Comparison of ENCODE assay signal across 30 mouse cellular contexts in genomic region chr13:54839211-54839610, GRCm38 (mm10). TPM values are rescaled to one million over a fixed set of nuclear protein-coding genes. Genes with fewer than 3 reads are reported as not detected.
DNase-seq lines count a peak whose midpoint lies in the region; ATAC-seq and TF ChIP-seq lines count a peak whose summit lies in the region.
"Had no signal": no experiment of that assay in that cellular context is flagged by ENCODE, and none has a peak within 500 bp of the region (broad histone marks: within the 10 kb centered on the region; RNA-seq: fewer than 3 reads in every experiment).

No protein-coding gene starts in this region.

- WGBS in hindbrain, embryonic 11.5 days = 71% methylated on average over 6 of the region's 6 CpGs
- 53% methylated on average over 6 of the region's 6 CpGs for WGBS in hindbrain, embryonic 14.5 days
- 61% methylated on average over 6 of the region's 6 CpGs for WGBS in neural tube, embryonic 12.5 days
- WGBS in hindbrain, postnatal 0 days = 62% methylated on average over 6 of the region's 6 CpGs

- peaks cover 5% of the 10 kb centered on the region; the same call in 1 of the 2 replicates for H3K4me1 ChIP-seq in hindbrain, embryonic 11.5 days (replicated peaks; ENCODE audit: control insufficient read depth, insufficient read depth, low read length)
- peaks cover 20% of the 10 kb centered on the region for H3K4me1 ChIP-seq in hindbrain, embryonic 14.5 days (replicated peaks; ENCODE audit: control insufficient read depth, insufficient read depth, low read length)
- H3K4me1 ChIP-seq in neural tube, embryonic 12.5 days = peaks cover 22% of the 10 kb centered on the region
- peaks cover 14% of the 10 kb centered on the region for H3K4me1 ChIP-seq in hindbrain, postnatal 0 days (ENCODE audit: insufficient read depth, low read length)
- H3K4me1 ChIP-seq: liver, embryonic 12.5 days had no signal

- no peak overlapping the region for H3K9ac ChIP-seq in hindbrain, embryonic 11.5 days (ENCODE audit: low read depth, low read length)
- H3K9ac ChIP-seq in hindbrain, embryonic 14.5 days = no peak overlapping the region
- no peak overlapping the region for H3K9ac ChIP-seq in neural tube, embryonic 12.5 days
- H3K9ac ChIP-seq in hindbrain, postnatal 0 days (replicated peaks; ENCODE audit: low read length) = no peak overlapping the region
- H3K9ac ChIP-seq: forebrain, embryonic 13.5 days; limb, embryonic 12.5 days; liver, embryonic 12.5 days; midbrain, embryonic 15.5 days had no signal

- H3K27ac ChIP-seq in hindbrain, embryonic 11.5 days (ENCODE audit: low read depth, low read length) = no peak overlapping the region
- H3K27ac ChIP-seq in hindbrain, embryonic 14.5 days = no peak overlapping the region; the same call in 1 of the 2 replicates
- H3K27ac ChIP-seq in neural tube, embryonic 12.5 days = 0 out of 2 replicates have a peak overlapping the region, but pooled peaks have one; percentile 5
- peak overlapping the region; percentile 1; the same call in 1 of the 2 replicates for H3K27ac ChIP-seq in hindbrain, postnatal 0 days
- H3K27ac ChIP-seq: forebrain, embryonic 13.5 days; limb, embryonic 12.5 days; liver, embryonic 12.5 days had no signal

- H3K4me3 ChIP-seq in hindbrain, embryonic 11.5 days (ENCODE audit: low read depth, low read length) = no peak overlapping the region
- no peak overlapping the region for H3K4me3 ChIP-seq in hindbrain, embryonic 14.5 days (replicated peaks; ENCODE audit: low read length)
- H3K4me3 ChIP-seq in neural tube, embryonic 12.5 days = no peak overlapping the region
- no peak overlapping the region for H3K4me3 ChIP-seq in hindbrain, postnatal 0 days (ENCODE audit: low read length)
- H3K4me3 ChIP-seq: forebrain, embryonic 13.5 days; limb, embryonic 12.5 days; liver, embryonic 12.5 days; midbrain, embryonic 15.5 days had no signal

- no peaks in the 10 kb centered on the region for H3K9me3 ChIP-seq in hindbrain, embryonic 11.5 days (ENCODE audit: control insufficient read depth, low read length)
- H3K9me3 ChIP-seq in hindbrain, embryonic 14.5 days (ENCODE audit: control insufficient read depth, low read length) = no peaks in the 10 kb centered on the region
- H3K9me3 ChIP-seq in neural tube, embryonic 12.5 days = peaks cover 5% of the 10 kb centered on the region
- H3K9me3 ChIP-seq in hindbrain, postnatal 0 days (ENCODE audit: low read length) = no peaks in the 10 kb centered on the region
- H3K9me3 ChIP-seq: forebrain, embryonic 13.5 days; liver, embryonic 12.5 days; midbrain, embryonic 15.5 days had no signal

- peak; percentile 26 for DNase-seq in hindbrain, embryonic 11.5 days (ENCODE audit: low spot score)
- DNase-seq in hindbrain, embryonic 14.5 days (ENCODE audit: low spot score) = no peak
- no peak for DNase-seq in neural tube, embryonic 10.5 days (ENCODE audit: extremely low spot score, low spot score)
- peak; percentile 50 for DNase-seq in hindbrain, postnatal 0 days (ENCODE audit: low spot score)
- no peak for DNase-seq in adrenal gland, postnatal 10 days
- DNase-seq: adrenal gland, postnatal 14 days; B cell, adult 2 months; cerebellum, adult 8-10 months; kidney, adult 18-20 months; lung, postnatal 14 days; right cerebral cortex, postnatal 4 days; thymus, postnatal 14 days had no signal

- no peak for ATAC-seq in hindbrain, embryonic 11.5 days (ENCODE audit: low FRiP score)
- no peak for ATAC-seq in hindbrain, embryonic 14.5 days (ENCODE audit: low FRiP score)
- no peak for ATAC-seq in neural tube, embryonic 12.5 days (ENCODE audit: low FRiP score, low read depth)
- ATAC-seq in hindbrain, postnatal 0 days = peak; percentile 49; the same call in 1 of the 2 replicates
- no peak for ATAC-seq in megakaryocyte, adult 5-6 weeks (ENCODE audit: poor library complexity, severe bottlenecking)
- ATAC-seq: forebrain, embryonic 13.5 days; inflammation-experienced regulatory T-cells, adult 6 months; liver, embryonic 12.5 days; midbrain, embryonic 15.5 days had no signal

- no peak for TF ChIP-seq CTCF in hindbrain, postnatal 0 days (IDR thresholded peaks at IDR 0.05; ENCODE audit: low read depth)

- H3K4me2 ChIP-seq in hindbrain, embryonic 11.5 days (replicated peaks; ENCODE audit: low read depth, low read length) = no peak overlapping the region
- H3K4me2 ChIP-seq in hindbrain, embryonic 14.5 days (replicated peaks) = no peak overlapping the region
- no peak overlapping the region for H3K4me2 ChIP-seq in neural tube, embryonic 12.5 days (replicated peaks)
- no peak overlapping the region for H3K4me2 ChIP-seq in hindbrain, postnatal 0 days (ENCODE audit: low read depth, low read length)
- H3K4me2 ChIP-seq: forebrain, embryonic 13.5 days; liver, embryonic 12.5 days; midbrain, embryonic 15.5 days had no signal

- no peaks in the 10 kb centered on the region for H3K27me3 ChIP-seq in hindbrain, embryonic 11.5 days (ENCODE audit: control insufficient read depth, insufficient read depth, low read length)
- H3K27me3 ChIP-seq in hindbrain, embryonic 14.5 days (ENCODE audit: control insufficient read depth, insufficient read depth, low read length) = no peaks in the 10 kb centered on the region
- H3K27me3 ChIP-seq in neural tube, embryonic 12.5 days (replicated peaks) = no peaks in the 10 kb centered on the region
- no peaks in the 10 kb centered on the region for H3K27me3 ChIP-seq in hindbrain, postnatal 0 days (ENCODE audit: insufficient read depth, low read length)
- H3K27me3 ChIP-seq: forebrain, embryonic 13.5 days; liver, embryonic 12.5 days; midbrain, embryonic 15.5 days had no signal

- no peaks in the 10 kb centered on the region for H3K36me3 ChIP-seq in hindbrain, embryonic 11.5 days (ENCODE audit: control insufficient read depth, insufficient read depth, low read length)
- no peaks in the 10 kb centered on the region for H3K36me3 ChIP-seq in hindbrain, embryonic 14.5 days (replicated peaks; ENCODE audit: control insufficient read depth, insufficient read depth)
- H3K36me3 ChIP-seq in neural tube, embryonic 12.5 days = no peaks in the 10 kb centered on the region
- no peaks in the 10 kb centered on the region for H3K36me3 ChIP-seq in hindbrain, postnatal 0 days (ENCODE audit: insufficient read depth, low read length)
- H3K36me3 ChIP-seq: limb, embryonic 12.5 days; liver, embryonic 12.5 days; midbrain, embryonic 15.5 days had no signal

RNA-seq across cellular contexts. Expression of gene Tspan17, which starts 50.0 kb away (rescaled TPM):
- 12.0 and 13.2 TPM in 2 replicates for polyA plus RNA-seq in hindbrain, embryonic 11.5 days (2014; fragmentation: Nextera tagmentation; extraction: Ambion mirVana)
- polyA plus RNA-seq in hindbrain, embryonic 14.5 days (2014; fragmentation: Nextera tagmentation; extraction: Ambion mirVana) = 72.8 and 74.1 TPM in 2 replicates
- 53.3 and 59.0 TPM in 2 replicates for polyA plus RNA-seq in neural tube, embryonic 12.5 days (2016; fragmentation: Nextera tagmentation; extraction: Ambion mirVana)
- 53.2 and 60.5 TPM in 2 replicates for total RNA-seq in hindbrain, postnatal 0 days (2014; rRNA removed)
- polyA plus RNA-seq in hindbrain, postnatal 0 days (2015; fragmentation: Nextera tagmentation; extraction: Ambion mirVana) = 143 and 153 TPM in 2 replicates
- 6.7 and 14.2 TPM in 2 replicates for total RNA-seq in megakaryocyte, adult 5-6 weeks (2015)
- total RNA-seq in megakaryocyte, adult 5-6 weeks (2017) = 9.6 and 10.1 TPM in 2 replicates
- total RNA-seq in adrenal gland, postnatal 10 days (2021) = 10 to 100 TPM; 31.8 to 36.3 TPM
- total RNA-seq: megakaryocyte-erythroid progenitor cell, adult 5-6 weeks had no signal

RNA-seq across cellular contexts. Expression of gene Eif4e1b, which starts 55.4 kb away (rescaled TPM):
- polyA plus RNA-seq in hindbrain, embryonic 11.5 days (2014; fragmentation: Nextera tagmentation; extraction: Ambion mirVana) = not detected in 2 replicates
- not detected in 2 replicates for polyA plus RNA-seq in hindbrain, embryonic 14.5 days (2014; fragmentation: Nextera tagmentation; extraction: Ambion mirVana)
- polyA plus RNA-seq in neural tube, embryonic 12.5 days (2016; fragmentation: Nextera tagmentation; extraction: Ambion mirVana) = not detected in 2 replicates
- not detected in 2 replicates for total RNA-seq in hindbrain, postnatal 0 days (2014; rRNA removed)
- not detected in 2 replicates for polyA plus RNA-seq in hindbrain, postnatal 0 days (2015; fragmentation: Nextera tagmentation; extraction: Ambion mirVana)
- total RNA-seq in megakaryocyte, adult 5-6 weeks (2015) = not detected in 2 replicates
- not detected in 2 replicates for total RNA-seq in megakaryocyte, adult 5-6 weeks (2017)
- under 1 TPM in 1 of 2 experiments, not detected in 1; 0.12 TPM for total RNA-seq in adrenal gland, postnatal 10 days (2021)
- total RNA-seq: adrenal gland, postnatal 14 days; gastrocnemius, adult 18-20 months; gastrocnemius, postnatal 4 days; heart, adult 8-10 months; heart, postnatal 25 days; layer of hippocampus, postnatal 10 days; megakaryocyte-erythroid progenitor cell, adult 5-6 weeks had no signal
- polyA plus RNA-seq: cortical plate, adult 2 months; embryonic facial prominence, embryonic 14.5 days; forebrain, embryonic 13.5 days; heart, embryonic 14.5 days; inflammation-experienced regulatory T-cells, adult 6 months; kidney, embryonic 16.5 days; limb, embryonic 12.5 days; liver, embryonic 12.5 days; midbrain, embryonic 15.5 days; stomach, embryonic 14.5 days had no signal

Comparison
In these comparisons a context has a peak if more than half of its experiments do, and no peak if none do; other contexts are left out.
1. DNase-seq: peak in hindbrain, embryonic 11.5 days (single experiment) and hindbrain, postnatal 0 days (single experiment); none in hindbrain, embryonic 14.5 days (single experiment), neural tube, embryonic 10.5 days (single experiment) and adrenal gland, postnatal 10 days (single experiment).
2. H3K27ac ChIP-seq: peak in neural tube, embryonic 12.5 days (single experiment) and hindbrain, postnatal 0 days (single experiment); none in hindbrain, embryonic 11.5 days (single experiment) and hindbrain, embryonic 14.5 days (single experiment).